Mouse (Mus musculus): ENCODE data around the gene Grik4.

DNA sequence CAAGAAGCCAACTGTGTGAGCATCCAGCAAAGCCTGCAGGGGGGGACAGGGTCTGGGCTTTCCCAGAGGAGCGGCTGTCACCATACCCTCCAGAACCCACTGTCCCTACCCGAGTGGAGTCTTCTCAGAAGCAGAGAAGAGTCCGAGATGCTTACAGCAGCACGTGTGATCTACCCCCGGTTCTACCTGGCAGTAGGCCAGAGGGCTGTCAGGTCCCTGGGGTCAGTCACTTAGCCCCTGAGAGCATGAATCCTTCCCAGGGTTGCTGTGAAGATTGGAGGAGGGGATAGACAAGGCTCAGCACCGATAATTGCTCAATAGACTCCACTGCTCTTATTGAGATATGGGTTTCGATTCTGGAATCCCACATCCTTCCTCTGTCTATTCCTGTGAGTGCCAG, 366.2 kb downstream of the Grik4 start:
- no peak for TF ChIP-seq POLR2A (IDR thresholded peaks at IDR 0.05; ENCODE audit: low read depth, low read length)
- no peak for TF ChIP-seq CTCF (IDR thresholded peaks at IDR 0.05; ENCODE audit: borderline replicate concordance, insufficient read depth, low read length)

Measured in embryonic fibroblast, embryonic 13.5 days (primary cell).